Mouse (Mus musculus) ES-E14 (cell line): ENCODE results near the gene Tmem114. TPM values are rescaled to one million over a fixed set of nuclear protein-coding genes. Genes with fewer than 3 reads are reported as not detected.

Experiments
- DNase-seq: peaks from one replicate; pipeline ENCODE4 v3.0.0-alpha.2; 2013; ENCODE audit warnings: low read depth, low spot score
- H3K27ac ChIP-seq: 2 replicates; pipeline ENCODE4 v1.5.1; 2012; ENCODE audit warnings: low read depth, mild to moderate bottlenecking, low read length, moderate library complexity, mixed read lengths; ENCODE audit not compliant: poor library complexity, insufficient read depth, severe bottlenecking
- H3K36me3 ChIP-seq: 2 replicates; pipeline ENCODE4 v1.6.1; 2012; ENCODE audit warnings: mild to moderate bottlenecking, low read length, moderate library complexity, mixed read lengths; ENCODE audit not compliant: control insufficient read depth, poor library complexity, insufficient read depth, severe bottlenecking
- H3K4me1 ChIP-seq, 2 experiments: fragments of 150-350 bp in 1 of 2; sonication (generic) in 1 of 2; 2 replicates each; pipeline ENCODE4 v1.6.1; 2012; ENCODE audit warnings: low read length in 2 of 2, mild to moderate bottlenecking in 1 of 2, mixed read lengths in 1 of 2; ENCODE audit not compliant: control insufficient read depth in 2 of 2, insufficient read depth in 2 of 2, poor library complexity in 1 of 2
- H3K4me3 ChIP-seq, 2 experiments: fragments of 150-350 bp in 1 of 2; sonication (generic) in 1 of 2; 2 replicates each; pipeline ENCODE4 v1.5.1; 2012; ENCODE audit warnings: low read length in 2 of 2, low read depth in 1 of 2, mild to moderate bottlenecking in 1 of 2, mixed read lengths in 1 of 2; ENCODE audit not compliant: insufficient read depth in 1 of 2, poor library complexity in 1 of 2, severe bottlenecking in 1 of 2
- H3K9ac ChIP-seq: 2 replicates; pipeline ENCODE4 v1.6.1; 2012; ENCODE audit warnings: low read depth, mild to moderate bottlenecking, low read length, mixed read lengths; ENCODE audit not compliant: poor library complexity, insufficient read depth, severe bottlenecking
- H3K9me3 ChIP-seq: fragments of 150-350 bp; sonication (generic); 2 replicates; pipeline ENCODE4 v1.6.1; 2012; ENCODE audit warnings: low read depth, mild to moderate bottlenecking, low read length; ENCODE audit not compliant: control insufficient read depth, insufficient read depth
- CHD2 ChIP-seq: IDR thresholded peaks from 2 replicates; pipeline ENCODE4 v1.6.1; 2014; ENCODE audit warnings: mild to moderate bottlenecking, low read depth, low read length, inconsistent platforms
- HCFC1 ChIP-seq: IDR thresholded peaks from 2 replicates; pipeline ENCODE4 v1.6.1; 2012; ENCODE audit warnings: low read length, inconsistent platforms, borderline replicate concordance; ENCODE audit not compliant: insufficient read depth
- MAFK ChIP-seq: IDR thresholded peaks from 2 replicates; pipeline ENCODE4 v1.6.1; 2014; ENCODE audit warnings: mild to moderate bottlenecking, low read depth, low read length, inconsistent platforms; ENCODE audit not compliant: insufficient read depth
- ZC3H11A ChIP-seq: IDR thresholded peaks from 2 replicates; pipeline ENCODE4 v1.6.1; 2012; ENCODE audit warnings: low read depth, mild to moderate bottlenecking, inconsistent platforms, low read length, borderline replicate concordance
- ZNF384 ChIP-seq: IDR thresholded peaks from 2 replicates; pipeline ENCODE4 v1.6.1; 2012; ENCODE audit warnings: low read depth, low read length, inconsistent platforms
- in situ Hi-C, 2 experiments: fragments of 600-800 bp; cut with MboI; formaldehyde crosslinking; loops; one replicate each; pipeline ENCODE4 v1.15.1; 2025; ENCODE audit warnings: low sequenced_read_pairs in 2 of 2, inconsistent platforms in 1 of 2; ENCODE audit not compliant: unreplicated experiment in 2 of 2
- total RNA-seq: library from RNA; depleted of rRNA; stranded (reverse); fragments of 300-350 nt; gene quantifications from 2 replicates; pipeline ENCODE4 v1.2.3, GENCODE M21; 2012

Tmem114 gene
- total RNA-seq, 1 experiment = not detected

DNA sequence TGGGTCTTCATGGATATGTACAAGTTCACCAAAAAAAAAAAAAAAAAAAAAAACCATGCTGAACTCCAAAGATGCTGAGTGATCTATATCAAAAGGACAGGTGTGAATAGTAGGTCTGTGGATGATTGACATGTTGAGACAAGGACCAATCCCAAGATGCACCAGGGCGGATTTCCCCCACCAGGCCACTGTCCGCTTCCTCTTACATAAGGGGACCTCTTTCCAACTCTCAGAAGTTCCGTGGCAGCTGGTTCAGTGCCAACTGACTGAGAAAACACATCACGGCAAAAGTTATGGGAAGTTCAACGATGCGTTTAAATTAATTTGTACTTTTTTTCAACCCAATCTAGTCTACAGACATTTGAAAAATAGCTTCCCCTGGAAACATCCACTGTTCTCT lies 25.1 kb downstream of the Tmem114 start:
- H3K27ac ChIP-seq = no peak overlapping the region
- no peak overlapping the region for H3K4me3 ChIP-seq
- H3K9ac ChIP-seq = no peak overlapping the region
- DNase-seq = no peak
- H3K4me1 ChIP-seq = no peaks in the 10 kb centered on the region
- in situ Hi-C loops = loop anchor here in 1 of 2 experiments (25.0 kb wide), 1 partner anchor 462 kb away; no protein-coding TSS in a partner anchor
- no peaks in the 10 kb centered on the region for H3K9me3 ChIP-seq
- H3K36me3 ChIP-seq = no peaks in the 10 kb centered on the region
- no peak for TF ChIP-seq HCFC1
- TF ChIP-seq ZC3H11A = no peak
- no peak for TF ChIP-seq ZNF384

DNA sequence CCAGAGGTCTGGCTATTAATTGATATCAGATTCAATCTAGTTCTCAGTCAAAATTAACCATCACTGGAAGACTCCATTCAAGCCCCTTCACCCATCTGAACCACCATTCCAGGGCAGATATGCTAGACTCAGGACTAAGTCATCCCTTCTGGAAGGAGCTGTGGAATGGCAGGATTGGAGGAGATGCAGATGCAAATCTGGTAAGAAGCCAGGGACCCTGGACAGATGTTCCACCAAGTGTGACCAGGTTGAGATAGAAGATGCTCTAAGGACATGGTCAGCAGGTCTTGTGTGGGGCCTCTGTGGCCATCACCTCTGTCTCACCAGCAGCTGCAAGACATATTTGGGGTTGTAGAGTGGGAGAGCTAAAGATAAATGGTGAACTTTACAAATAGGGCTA lies 30.0 kb downstream of the Tmem114 start:
- Histone ChIP-seq H3K4me3 (no peak overlapping the region), H3K36me3 (no peaks in the 10 kb centered on the region), H3K9ac (no peak overlapping the region), H3K27ac (no peak overlapping the region), H3K9me3 (no peaks in the 10 kb centered on the region), H3K4me1 (no peaks in the 10 kb centered on the region)
- no peak for TF ChIP-seq CHD2
- no peak for TF ChIP-seq ZC3H11A
- TF ChIP-seq HCFC1 = no peak
- no peak for TF ChIP-seq MAFK
- TF ChIP-seq ZNF384 = no peak
- in situ Hi-C loops = no loop called here
- DNase-seq = no peak

DNA sequence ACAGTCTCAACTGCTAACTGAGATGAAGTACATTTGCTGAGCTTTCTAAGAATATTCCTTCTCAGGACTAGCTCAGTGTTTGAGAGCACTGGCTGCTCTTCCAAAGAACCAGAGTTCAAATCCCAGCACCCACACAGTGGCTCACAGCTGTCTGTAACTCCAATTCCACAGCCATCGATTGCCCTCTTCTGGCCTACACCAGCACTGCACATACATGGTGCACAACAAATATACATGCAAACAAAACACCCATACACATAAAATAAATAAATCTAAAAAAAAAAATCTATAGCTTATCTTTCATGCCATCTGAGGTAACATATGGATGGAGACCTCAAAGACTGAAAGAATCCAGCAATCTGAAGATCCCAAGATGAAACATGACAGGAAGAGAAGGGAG lies 36.4 kb downstream of the Tmem114 start:
- Histone ChIP-seq H3K4me1 (no peaks in the 10 kb centered on the region), H3K36me3 (no peaks in the 10 kb centered on the region), H3K27ac (no peak overlapping the region), H3K9me3 (no peaks in the 10 kb centered on the region), H3K4me3 (no peak overlapping the region), H3K9ac (no peak overlapping the region)
- in situ Hi-C loops = no loop called here
- no peak for DNase-seq
- TF ChIP-seq ZC3H11A (peak; percentile 67; the same call in 1 of the 2 replicates), CHD2 (no peak)

DNA sequence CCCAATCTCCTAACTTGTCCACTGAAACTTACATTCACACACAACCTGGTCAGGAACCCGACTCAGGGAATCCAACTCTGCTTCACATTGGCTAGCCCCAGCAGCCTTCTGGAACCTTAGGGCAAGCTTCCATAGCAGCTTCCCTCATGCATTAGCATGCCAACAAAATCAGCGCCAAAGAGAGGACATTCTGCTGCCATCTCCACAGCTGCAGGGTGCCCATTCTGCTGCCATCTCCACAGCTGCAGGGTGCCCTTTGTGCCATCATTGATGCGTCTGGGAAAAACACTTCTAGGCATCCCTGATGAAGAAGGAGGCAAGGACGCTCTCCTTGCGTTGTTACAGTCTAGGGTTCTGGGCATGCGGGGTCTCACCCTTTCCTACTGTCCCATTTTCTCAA lies 38.5 kb downstream of the Tmem114 start:
- no peak for DNase-seq
- H3K4me1 ChIP-seq = no peaks in the 10 kb centered on the region
- H3K9ac ChIP-seq = no peak overlapping the region
- H3K9me3 ChIP-seq = no peaks in the 10 kb centered on the region
- no peak overlapping the region for H3K27ac ChIP-seq
- H3K36me3 ChIP-seq = no peaks in the 10 kb centered on the region
- in situ Hi-C loops = no loop called here
- no peak overlapping the region for H3K4me3 ChIP-seq
- no peak for TF ChIP-seq ZC3H11A
- TF ChIP-seq MAFK = no peak
- TF ChIP-seq CHD2 = no peak
- TF ChIP-seq ZNF384 = no peak
- no peak for TF ChIP-seq HCFC1

DNA sequence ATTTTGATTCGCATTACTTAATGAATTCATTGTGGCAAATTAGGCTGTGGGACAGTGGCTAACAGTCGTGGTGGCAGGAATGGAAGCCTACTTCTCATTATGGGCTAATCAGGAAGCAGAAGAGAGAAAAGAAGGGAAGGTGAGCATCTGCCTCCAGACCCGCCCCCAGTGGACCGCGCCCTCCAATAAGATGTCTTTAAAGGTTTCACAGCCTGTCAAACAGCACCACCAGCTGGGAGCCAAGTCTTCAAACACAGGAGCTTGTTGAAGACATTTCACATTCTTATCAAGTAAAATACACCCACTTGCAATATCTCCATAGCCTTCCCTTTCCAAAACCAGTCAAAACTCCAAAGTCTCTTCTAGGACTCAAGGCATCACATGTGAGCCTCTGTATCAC lies 39.3 kb downstream of the Tmem114 start:
- Histone ChIP-seq H3K4me1 (no peaks in the 10 kb centered on the region; a peak in 1 of 4 replicates), H3K27ac (no peak overlapping the region), H3K9me3 (no peaks in the 10 kb centered on the region), H3K9ac (no peak overlapping the region), H3K36me3 (no peaks in the 10 kb centered on the region), H3K4me3 (no peak overlapping the region)
- DNase-seq = no peak
- TF ChIP-seq ZNF384 = no peak
- in situ Hi-C loops = no loop called here
